Mouse (Mus musculus): ENCODE data around the gene Uck1. TPM values are rescaled to one million over a fixed set of nuclear protein-coding genes. Genes with fewer than 3 reads are reported as not detected.

Uck1 gene
- polyA plus RNA-seq, 1 experiment, result 22.1 TPM

GRCm38 (mm10) chr2:32295285-32295684, 35.3 kb upstream of the Uck1 start:
- H3K27ac ChIP-seq (ENCODE audit: insufficient read depth, low read length), result no peak overlapping the region
- TF ChIP-seq POLR2A (IDR thresholded peaks at IDR 0.05; ENCODE audit: low read depth, low read length), result no peak
- no peak for TF ChIP-seq CTCF (IDR thresholded peaks at IDR 0.05; ENCODE audit: borderline replicate concordance, insufficient read depth, low read length)
- H3K4me1 ChIP-seq (ENCODE audit: control insufficient read depth, insufficient read depth, low read length), result 0 out of 2 replicates have a peak, but pooled peaks cover 5% of the 10 kb centered on the region

GRCm38 (mm10) chr2:32294348-32294747, 34.4 kb upstream of the Uck1 start:
- TF ChIP-seq POLR2A (IDR thresholded peaks at IDR 0.05; ENCODE audit: low read depth, low read length) (no peak), CTCF (IDR thresholded peaks at IDR 0.05; ENCODE audit: borderline replicate concordance, insufficient read depth, low read length) (no peak)
- Histone ChIP-seq H3K27ac (ENCODE audit: insufficient read depth, low read length) (no peak overlapping the region), H3K4me3 (ENCODE audit: insufficient read depth, low read length) (no peak overlapping the region), H3K4me1 (ENCODE audit: control insufficient read depth, insufficient read depth, low read length) (0 out of 2 replicates have a peak, but pooled peaks cover 5% of the 10 kb centered on the region)

More at GRCm38 (mm10) chr2:32295285-32295684, 35.3 kb upstream of the Uck1 start:
- H3K4me3 ChIP-seq (ENCODE audit: insufficient read depth, low read length), result no peak overlapping the region

- no peak overlapping the region for H3K27ac ChIP-seq (ENCODE audit: insufficient read depth, low read length)
- TF ChIP-seq POLR2A (IDR thresholded peaks at IDR 0.05; ENCODE audit: low read depth, low read length), result no peak
- no peak for TF ChIP-seq CTCF (IDR thresholded peaks at IDR 0.05; ENCODE audit: borderline replicate concordance, insufficient read depth, low read length)
- peak overlapping the region; percentile 89 for H3K4me3 ChIP-seq (ENCODE audit: insufficient read depth, low read length)
- 0 out of 2 replicates have a peak, but pooled peaks cover 11% of the 10 kb centered on the region for H3K4me1 ChIP-seq (ENCODE audit: control insufficient read depth, insufficient read depth, low read length)
These were observed 29.6 kb upstream of the Uck1 start for GRCm38 (mm10) chr2:32289578-32289977.

GRCm38 (mm10) chr2:32288371-32288931, 28.5 kb upstream of the Uck1 start:
- peak overlapping the region; percentile 27; the same call in 1 of the 2 replicates for H3K27ac ChIP-seq (ENCODE audit: insufficient read depth, low read length)
- TF ChIP-seq POLR2A (IDR thresholded peaks at IDR 0.05; ENCODE audit: low read depth, low read length), result peak; percentile 13
- TF ChIP-seq CTCF (IDR thresholded peaks at IDR 0.05; ENCODE audit: borderline replicate concordance, insufficient read depth, low read length), result no peak

GRCm38 (mm10) chr2:32287923-32288367, 28.0 kb upstream of the Uck1 start, which contains the start of gene Swi5:
Gene Swi5 (minus strand): TSS chr2:32288075.
- Histone ChIP-seq H3K4me1 (ENCODE audit: control insufficient read depth, insufficient read depth, low read length) (0 out of 2 replicates have a peak, but pooled peaks cover 11% of the 10 kb centered on the region), H3K27ac (ENCODE audit: insufficient read depth, low read length) (peak within 1 kb of the TSS; percentile 27), H3K4me3 (ENCODE audit: insufficient read depth, low read length) (peak within 1 kb of the TSS; percentile 93)
- no peak for TF ChIP-seq CTCF (IDR thresholded peaks at IDR 0.05; ENCODE audit: borderline replicate concordance, insufficient read depth, low read length)
- TF ChIP-seq POLR2A (IDR thresholded peaks at IDR 0.05; ENCODE audit: low read depth, low read length), result peak; percentile 89

More at GRCm38 (mm10) chr2:32288371-32288931, 28.5 kb upstream of the Uck1 start:
- Histone ChIP-seq H3K4me1 (ENCODE audit: control insufficient read depth, insufficient read depth, low read length) (0 out of 2 replicates have a peak, but pooled peaks cover 11% of the 10 kb centered on the region), H3K4me3 (ENCODE audit: insufficient read depth, low read length) (peak overlapping the region; percentile 89)

- Histone ChIP-seq H3K4me3 (ENCODE audit: insufficient read depth, low read length) (peak within 1 kb of the TSS; percentile 93), H3K27ac (ENCODE audit: insufficient read depth, low read length) (no peak within 1 kb of the TSS; the same call in 1 of the 2 replicates), H3K4me1 (ENCODE audit: control insufficient read depth, insufficient read depth, low read length) (0 out of 2 replicates have a peak, but pooled peaks cover 11% of the 10 kb centered on the region)
- no peak; the same call in 1 of the 2 replicates for TF ChIP-seq POLR2A (IDR thresholded peaks at IDR 0.05; ENCODE audit: low read depth, low read length)
These were observed 27.4 kb upstream of the Uck1 start, which contains the start of gene Golga2 for GRCm38 (mm10) chr2:32287334-32287840. Gene Golga2 (plus strand): TSS chr2:32287384.

- Histone ChIP-seq H3K4me3 (ENCODE audit: insufficient read depth, low read length) (no peak overlapping the region), H3K4me1 (ENCODE audit: control insufficient read depth, insufficient read depth, low read length) (0 out of 2 replicates have a peak, but pooled peaks cover 6% of the 10 kb centered on the region), H3K27ac (ENCODE audit: insufficient read depth, low read length) (no peak overlapping the region)
- TF ChIP-seq POLR2A (IDR thresholded peaks at IDR 0.05; ENCODE audit: low read depth, low read length), result no peak
- no peak for TF ChIP-seq CTCF (IDR thresholded peaks at IDR 0.05; ENCODE audit: borderline replicate concordance, insufficient read depth, low read length)
These were observed 24.0 kb upstream of the Uck1 start for GRCm38 (mm10) chr2:32283986-32284385.

GRCm38 (mm10) chr2:32282727-32283126, 22.8 kb upstream of the Uck1 start:
- Histone ChIP-seq H3K4me3 (ENCODE audit: insufficient read depth, low read length) (no peak overlapping the region), H3K27ac (ENCODE audit: insufficient read depth, low read length) (no peak overlapping the region), H3K4me1 (ENCODE audit: control insufficient read depth, insufficient read depth, low read length) (0 out of 2 replicates have a peak, but pooled peaks cover 6% of the 10 kb centered on the region)
- TF ChIP-seq POLR2A (IDR thresholded peaks at IDR 0.05; ENCODE audit: low read depth, low read length) (no peak), CTCF (IDR thresholded peaks at IDR 0.05; ENCODE audit: borderline replicate concordance, insufficient read depth, low read length) (peak; percentile 58; the same call in 1 of the 2 replicates)

GRCm38 (mm10) chr2:32282289-32282688, 22.3 kb upstream of the Uck1 start:
- Histone ChIP-seq H3K27ac (ENCODE audit: insufficient read depth, low read length) (no peak overlapping the region), H3K4me1 (ENCODE audit: control insufficient read depth, insufficient read depth, low read length) (0 out of 2 replicates have a peak, but pooled peaks cover 6% of the 10 kb centered on the region), H3K4me3 (ENCODE audit: insufficient read depth, low read length) (no peak overlapping the region)
- TF ChIP-seq CTCF (IDR thresholded peaks at IDR 0.05; ENCODE audit: borderline replicate concordance, insufficient read depth, low read length), result no peak
- TF ChIP-seq POLR2A (IDR thresholded peaks at IDR 0.05; ENCODE audit: low read depth, low read length), result no peak

- TF ChIP-seq CTCF (IDR thresholded peaks at IDR 0.05; ENCODE audit: borderline replicate concordance, insufficient read depth, low read length), result no peak
- no peak for TF ChIP-seq POLR2A (IDR thresholded peaks at IDR 0.05; ENCODE audit: low read depth, low read length)
- Histone ChIP-seq H3K4me1 (ENCODE audit: control insufficient read depth, insufficient read depth, low read length) (no peaks in the 10 kb centered on the region), H3K4me3 (ENCODE audit: insufficient read depth, low read length) (no peak overlapping the region), H3K27ac (ENCODE audit: insufficient read depth, low read length) (no peak overlapping the region)
These were observed 15.9 kb upstream of the Uck1 start for GRCm38 (mm10) chr2:32275823-32276222.

Measured in embryonic fibroblast, embryonic 13.5 days (primary cell).